Comparison of ENCODE assay signal across 21 mouse cellular contexts in genomic region chr6:143618558-143618957, GRCm38 (mm10).
DNase-seq lines count a peak whose midpoint lies in the region; ATAC-seq and TF ChIP-seq lines count a peak whose summit lies in the region.
"Had no signal": no experiment of that assay in that cellular context is flagged by ENCODE, and none has a peak within 500 bp of the region (broad histone marks: within the 10 kb centered on the region; RNA-seq: fewer than 3 reads in every experiment).

No protein-coding gene starts in this region.

- DNase-seq in gastrocnemius, adult 2 months: no peak
- no peak for DNase-seq in gastrocnemius, postnatal 4 days (ENCODE audit: low spot score in 2 of 2)
- no peak for DNase-seq in lung, embryonic 14.5 days
- DNase-seq in lung, adult 18-20 months: no peak
- no peak for DNase-seq in adrenal gland, adult (ENCODE audit: inconsistent age in 2 of 2, low spot score in 1 of 2)
- DNase-seq: adrenal gland, adult 2 months; cerebellum, adult 11 months; cerebellum, adult 8-10 months; cerebellum, postnatal 14 days; forebrain, postnatal 0 days; gastrocnemius, postnatal 25 days had no signal

- no peaks in the 10 kb centered on the region for H3K9me3 ChIP-seq in lung, embryonic 14.5 days (ENCODE audit: low read depth, low read length)
- no peaks in the 10 kb centered on the region for H3K9me3 ChIP-seq in limb, embryonic 15.5 days
- H3K9me3 ChIP-seq in midbrain, embryonic 13.5 days: no peaks in the 10 kb centered on the region
- H3K9me3 ChIP-seq: embryonic facial prominence, embryonic 10.5 days; forebrain, embryonic 13.5 days; heart, embryonic 13.5 days; hindbrain, embryonic 10.5 days; intestine, embryonic 15.5 days had no signal

- 47% methylated on average over 10 of the region's 10 CpGs for WGBS in lung, embryonic 14.5 days
- 31% methylated on average over 10 of the region's 10 CpGs for WGBS in limb, embryonic 15.5 days
- WGBS in midbrain, embryonic 13.5 days: 67% methylated on average over 10 of the region's 10 CpGs

- no peaks in the 10 kb centered on the region for H3K4me1 ChIP-seq in lung, embryonic 14.5 days (ENCODE audit: insufficient read depth)
- H3K4me1 ChIP-seq in limb, embryonic 15.5 days: peaks cover 7% of the 10 kb centered on the region
- H3K4me1 ChIP-seq in midbrain, embryonic 13.5 days (replicated peaks): 0 out of 2 replicates have a peak, but pooled peaks cover 4% of the 10 kb centered on the region
- H3K4me1 ChIP-seq: heart, embryonic 13.5 days; hindbrain, embryonic 10.5 days; intestine, embryonic 15.5 days had no signal

- H3K27me3 ChIP-seq in lung, embryonic 14.5 days (ENCODE audit: insufficient read depth, low read length): no peaks in the 10 kb centered on the region
- peaks cover 7% of the 10 kb centered on the region; the same call in 1 of the 2 replicates for H3K27me3 ChIP-seq in limb, embryonic 15.5 days
- no peaks in the 10 kb centered on the region for H3K27me3 ChIP-seq in midbrain, embryonic 13.5 days
- H3K27me3 ChIP-seq: forebrain, embryonic 13.5 days; heart, embryonic 13.5 days; intestine, embryonic 15.5 days had no signal

- intact Hi-C loops in gastrocnemius, adult 2 months (cut with DNase I): no loop called here

- H3K4me3 ChIP-seq in gastrocnemius, adult 2 months: peak overlapping the region; percentile 9; the same call in 1 of the 2 replicates
- no peak overlapping the region for H3K4me3 ChIP-seq in lung, embryonic 14.5 days (ENCODE audit: low read depth, low read length)
- H3K4me3 ChIP-seq in limb, embryonic 15.5 days: no peak overlapping the region
- H3K4me3 ChIP-seq in midbrain, embryonic 13.5 days (replicated peaks): no peak overlapping the region
- H3K4me3 ChIP-seq: embryonic facial prominence, embryonic 10.5 days; forebrain, embryonic 13.5 days; heart, embryonic 13.5 days; hindbrain, embryonic 10.5 days; intestine, embryonic 15.5 days had no signal

- H3K36me3 ChIP-seq in lung, embryonic 14.5 days (ENCODE audit: insufficient read depth): no peaks in the 10 kb centered on the region
- H3K36me3 ChIP-seq in limb, embryonic 15.5 days: no peaks in the 10 kb centered on the region
- H3K36me3 ChIP-seq in midbrain, embryonic 13.5 days: no peaks in the 10 kb centered on the region
- H3K36me3 ChIP-seq: embryonic facial prominence, embryonic 10.5 days; heart, embryonic 13.5 days; hindbrain, embryonic 10.5 days; intestine, embryonic 15.5 days had no signal

- no peak for ATAC-seq in lung, embryonic 14.5 days (ENCODE audit: insufficient read depth)
- peak; percentile 78 for ATAC-seq in granulocyte monocyte progenitor cell, adult 5-6 weeks (replicated peaks; ENCODE audit: poor library complexity, severe bottlenecking)
- ATAC-seq in limb, embryonic 15.5 days (ENCODE audit: insufficient number of reproducible peaks, low FRiP score, low TSS enrichment, low read depth): no peak
- no peak for ATAC-seq in midbrain, embryonic 13.5 days
- ATAC-seq: activated CD4-positive, CD25-positive, alpha-beta regulatory T cell, adult 4 months; forebrain, embryonic 13.5 days; forebrain, postnatal 0 days; intestine, embryonic 15.5 days had no signal

- H3K27ac ChIP-seq in gastrocnemius, adult 2 months: no peak overlapping the region
- H3K27ac ChIP-seq in lung, embryonic 14.5 days (ENCODE audit: low read depth): no peak overlapping the region
- H3K27ac ChIP-seq in limb, embryonic 15.5 days: 0 out of 2 replicates have a peak overlapping the region, but pooled peaks have one; percentile 13
- H3K27ac ChIP-seq in midbrain, embryonic 13.5 days: no peak overlapping the region
- H3K27ac ChIP-seq: embryonic facial prominence, embryonic 10.5 days; forebrain, embryonic 13.5 days; heart, embryonic 13.5 days; hindbrain, embryonic 10.5 days; hindbrain, embryonic 14.5 days; intestine, embryonic 15.5 days had no signal

- no peak overlapping the region for H3K9ac ChIP-seq in lung, embryonic 14.5 days
- H3K9ac ChIP-seq in limb, embryonic 15.5 days: no peak overlapping the region
- H3K9ac ChIP-seq in midbrain, embryonic 13.5 days (replicated peaks): no peak overlapping the region
- H3K9ac ChIP-seq: forebrain, embryonic 13.5 days; forebrain, postnatal 0 days; heart, embryonic 13.5 days; hindbrain, embryonic 14.5 days; intestine, embryonic 15.5 days had no signal

- no peak overlapping the region for H3K4me2 ChIP-seq in lung, embryonic 14.5 days
- peak overlapping the region; percentile 13; the same call in 1 of the 2 replicates for H3K4me2 ChIP-seq in limb, embryonic 15.5 days
- no peak overlapping the region for H3K4me2 ChIP-seq in midbrain, embryonic 13.5 days (replicated peaks)
- H3K4me2 ChIP-seq: forebrain, embryonic 13.5 days; heart, embryonic 13.5 days; hindbrain, embryonic 14.5 days; intestine, embryonic 15.5 days had no signal

- no peak for TF ChIP-seq CTCF in gastrocnemius, adult 2 months (IDR thresholded peaks at IDR 0.05)
- TF ChIP-seq CTCF in lung, embryonic 14.5 days (IDR thresholded peaks at IDR 0.05; ENCODE audit: low read depth): 0 out of 2 replicates have a peak, but pooled peaks have one; percentile 15
